Mouse (Mus musculus): ENCODE measurements around the gene 1600014C23Rik. TPM values are rescaled to one million over a fixed set of nuclear protein-coding genes. Genes with fewer than 3 reads are reported as not detected.

Gene 1600014C23Rik
- total and polyA plus RNA-seq, 3 experiments, result 0.81 to 2.7 TPM; not detected in 1

DNA sequence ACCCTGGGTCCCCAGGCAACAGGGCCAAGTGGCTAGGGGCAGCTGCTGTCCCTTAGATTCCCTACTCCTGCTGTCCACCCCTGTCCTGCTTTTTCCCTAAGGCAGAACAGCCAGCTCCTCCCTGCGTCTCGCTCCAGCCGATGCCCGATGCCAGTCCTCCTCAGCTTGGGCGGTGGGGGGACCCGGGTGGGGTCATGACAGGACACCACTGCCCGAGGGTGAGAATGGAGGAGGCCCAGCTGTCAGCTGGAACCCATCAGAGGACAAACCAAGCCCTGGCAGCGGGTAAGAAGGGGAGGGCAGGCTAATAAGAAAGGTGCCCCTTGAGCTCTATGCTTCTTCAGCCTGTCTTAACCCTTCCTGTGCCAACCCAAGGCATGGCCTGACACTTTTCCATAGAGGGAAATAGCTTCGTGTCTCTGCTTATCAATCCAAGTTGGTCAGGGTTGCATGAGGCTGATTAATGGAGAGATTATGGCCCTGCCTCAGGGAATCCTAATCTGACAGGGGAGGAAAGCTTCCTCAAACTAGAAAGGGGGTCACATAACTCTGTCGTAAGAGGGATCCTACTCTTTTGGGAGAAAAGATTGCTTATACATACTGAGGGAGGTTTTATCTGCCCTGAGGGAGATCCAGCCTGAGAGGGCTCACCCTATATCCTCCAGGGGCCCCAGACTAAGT, 27.5 kb upstream of the 1600014C23Rik start:
- Histone ChIP-seq H3K27me3 (ENCODE audit: control insufficient read depth in 1 of 2, insufficient read depth in 2 of 2, low read length in 2 of 2) (no peaks in the 10 kb centered on the region), H3K4me1 (ENCODE audit: control insufficient read depth in 1 of 2, insufficient read depth in 2 of 2, low read length in 2 of 2) (peaks cover 5 to 15% of the 10 kb centered on the region in 2 experiments), H3K36me3 (ENCODE audit: control insufficient read depth in 1 of 2, insufficient read depth in 2 of 2, low read length in 2 of 2) (peaks cover 0 to 3% of the 10 kb centered on the region in 2 experiments; a peak in 1 of 4 replicates), H3K79me2 (ENCODE audit: control insufficient read depth, insufficient read depth, low read length, poor library complexity) (no peaks in the 10 kb centered on the region), H3K9me3 (replicated peaks; ENCODE audit: insufficient read depth, low read length) (no peaks in the 10 kb centered on the region), H3K9ac (ENCODE audit: control insufficient read depth, low read depth, low read length, poor library complexity, severe bottlenecking) (no peak overlapping the region), H3K27ac (ENCODE audit: control insufficient read depth, low read depth, low read length) (no peak overlapping the region), H3K4me3 (ENCODE audit: control insufficient read depth in 1 of 2, insufficient read depth in 1 of 2, low read depth in 2 of 2, low read length in 2 of 2) (no peak overlapping the region)
- TF ChIP-seq TBP (IDR thresholded peaks at IDR 0.05; ENCODE audit: low read depth, low read length) (peak; percentile 57; the same call in 1 of the 2 replicates), SIN3A (IDR thresholded peaks at IDR 0.05; ENCODE audit: low read length) (peak; percentile 45; the same call in 1 of the 2 replicates), EP300 (IDR thresholded peaks at IDR 0.05; ENCODE audit: low read depth in 1 of 2, low read length in 2 of 2) (peak; percentile 4 to 51; a peak in 2 of 4 replicates), JUND (IDR thresholded peaks at IDR 0.05; ENCODE audit: low read depth, low read length) (no peak), ETS1 (IDR thresholded peaks at IDR 0.05; ENCODE audit: low read depth, low read length) (peak; percentile 37; the same call in 1 of the 2 replicates), MAX (IDR thresholded peaks at IDR 0.05; ENCODE audit: low read length) (0 out of 2 replicates have a peak, but pooled peaks have one; percentile 30), RCOR1 (IDR thresholded peaks at IDR 0.05; ENCODE audit: low read depth, low read length) (peak; percentile 45; the same call in 1 of the 2 replicates), POLR2AphosphoS5 (IDR thresholded peaks at IDR 0.05; ENCODE audit: borderline replicate concordance, low read depth, low read length) (no peak), TCF12 (IDR thresholded peaks at IDR 0.05; ENCODE audit: low read depth, low read length) (peak; percentile 25; the same call in 1 of the 2 replicates), ZMIZ1 (IDR thresholded peaks at IDR 0.05; ENCODE audit: low read depth, low read length) (no peak), HCFC1 (IDR thresholded peaks at IDR 0.05; ENCODE audit: low read depth, low read length) (no peak), GATA1 (IDR thresholded peaks at IDR 0.05; ENCODE audit: low read depth, low read length) (peak; percentile 66)
- no peak for DNase-seq (ENCODE audit: low read depth, low spot score)

- Histone ChIP-seq H3K27me3 (ENCODE audit: control insufficient read depth in 1 of 2, insufficient read depth in 2 of 2, low read length in 2 of 2) (no peaks in the 10 kb centered on the region), H3K9ac (ENCODE audit: control insufficient read depth, low read depth, low read length, poor library complexity, severe bottlenecking) (no peak overlapping the region), H3K36me3 (ENCODE audit: control insufficient read depth in 1 of 2, insufficient read depth in 2 of 2, low read length in 2 of 2) (peaks cover 0 to 3% of the 10 kb centered on the region in 2 experiments; a peak in 1 of 4 replicates), H3K79me2 (ENCODE audit: control insufficient read depth, insufficient read depth, low read length, poor library complexity) (no peaks in the 10 kb centered on the region), H3K4me1 (ENCODE audit: control insufficient read depth in 1 of 2, insufficient read depth in 2 of 2, low read length in 2 of 2) (peaks cover 5 to 13% of the 10 kb centered on the region in 2 experiments), H3K9me3 (replicated peaks; ENCODE audit: insufficient read depth, low read length) (no peaks in the 10 kb centered on the region), H3K27ac (ENCODE audit: control insufficient read depth, low read depth, low read length) (no peak overlapping the region), H3K4me3 (ENCODE audit: control insufficient read depth in 1 of 2, insufficient read depth in 1 of 2, low read depth in 2 of 2, low read length in 2 of 2) (no peak overlapping the region)
- TF ChIP-seq MYB (IDR thresholded peaks at IDR 0.05; ENCODE audit: low read depth, low read length) (no peak), CTCF (IDR thresholded peaks at IDR 0.05 in 2 of 3, conservative IDR thresholded peaks at IDR 0.05 in 1 of 3; ENCODE audit: control insufficient read depth in 1 of 3, insufficient read depth in 1 of 3, low read depth in 2 of 3, low read length in 3 of 3, poor library complexity in 1 of 3, severe bottlenecking in 1 of 3) (no peak), ZC3H11A (IDR thresholded peaks at IDR 0.05; ENCODE audit: low read depth, low read length) (no peak), NRF1 (IDR thresholded peaks at IDR 0.05; ENCODE audit: insufficient read depth, low read depth, low read length, poor library complexity, severe bottlenecking) (no peak), POLR2AphosphoS5 (IDR thresholded peaks at IDR 0.05; ENCODE audit: borderline replicate concordance, low read depth, low read length) (no peak), HCFC1 (IDR thresholded peaks at IDR 0.05; ENCODE audit: low read depth, low read length) (no peak), TCF12 (IDR thresholded peaks at IDR 0.05; ENCODE audit: low read depth, low read length) (no peak), MYC (IDR thresholded peaks at IDR 0.05; ENCODE audit: low read depth, low read length) (no peak)
- no peak for DNase-seq (ENCODE audit: low read depth, low spot score)
Measured at GRCm38 (mm10) chr17:45759751-45760150, 26.1 kb upstream of the 1600014C23Rik start.
